ENCODE assay signal across 24 mouse cellular contexts in genomic region chr6:55240591-55241260, GRCm38 (mm10). TPM values are rescaled to one million over a fixed set of nuclear protein-coding genes. Genes with fewer than 3 reads are reported as not detected.
DNase-seq lines count a peak whose midpoint lies in the region; ATAC-seq and TF ChIP-seq lines count a peak whose summit lies in the region.
"Had no signal": no experiment of that assay in that cellular context is flagged by ENCODE, and none has a peak within 500 bp of the region (broad histone marks: within the 10 kb centered on the region; RNA-seq: fewer than 3 reads in every experiment).

No protein-coding gene starts in this region.

- no peaks in the 10 kb centered on the region for H3K27me3 ChIP-seq in heart, adult 2 months (ENCODE audit: control insufficient read depth, insufficient read depth, low read length)
- no peaks in the 10 kb centered on the region for H3K27me3 ChIP-seq in kidney, adult 2 months (replicated peaks; ENCODE audit: control insufficient read depth, insufficient read depth, low read length)
- no peaks in the 10 kb centered on the region for H3K27me3 ChIP-seq in kidney, embryonic 14.5 days (ENCODE audit: control insufficient read depth, insufficient read depth, low read length)
- H3K27me3 ChIP-seq in midbrain, embryonic 11.5 days (ENCODE audit: control insufficient read depth, insufficient read depth, low read length): no peaks in the 10 kb centered on the region
- no peaks in the 10 kb centered on the region for H3K27me3 ChIP-seq in midbrain, embryonic 13.5 days
- H3K27me3 ChIP-seq: hindbrain, embryonic 15.5 days; liver, embryonic 15.5 days; midbrain, embryonic 15.5 days had no signal

- TF ChIP-seq CTCF in heart, adult 2 months (IDR thresholded peaks at IDR 0.05): no peak
- TF ChIP-seq CTCF in kidney, adult 2 months (conservative IDR thresholded peaks at IDR 0.05; ENCODE audit: insufficient read depth, insufficient read length, low read depth, low read length): no peak

- no peak for TF ChIP-seq POLR2A in heart, adult 2 months (IDR thresholded peaks at IDR 0.05; ENCODE audit: insufficient read depth, low read depth, low read length)
- no peak for TF ChIP-seq POLR2A in kidney, adult 2 months (IDR thresholded peaks at IDR 0.05; ENCODE audit: low read depth, low read length)

- DNase-seq in heart, adult 2 months: no peak
- DNase-seq in heart, postnatal 14 days: no peak
- peak; percentile 17 for DNase-seq in kidney, adult 2 months
- peak; percentile 72 for DNase-seq in midbrain, embryonic 11.5 days (ENCODE audit: low spot score, missing footprints)
- DNase-seq in left cerebral cortex, postnatal 14 days (ENCODE audit: low spot score in 2 of 2): no peak
- DNase-seq: adrenal gland, postnatal 25 days; cerebellum, postnatal 14 days; kidney, adult 11 months; kidney, postnatal 10 days; layer of hippocampus, postnatal 36 days; lung, embryonic 14.5 days; spleen, adult 18-20 months; thymus, postnatal 14 days had no signal

- H3K9ac ChIP-seq in heart, adult 2 months (ENCODE audit: low read depth, low read length): no peak overlapping the region
- H3K9ac ChIP-seq in kidney, embryonic 14.5 days (ENCODE audit: low read depth, low read length): no peak overlapping the region
- H3K9ac ChIP-seq in midbrain, embryonic 11.5 days (ENCODE audit: low read length): no peak overlapping the region
- H3K9ac ChIP-seq in midbrain, embryonic 13.5 days (replicated peaks): no peak overlapping the region
- H3K9ac ChIP-seq: hindbrain, embryonic 15.5 days; liver, embryonic 15.5 days; lung, embryonic 14.5 days; midbrain, embryonic 15.5 days had no signal

- no peak overlapping the region for H3K4me2 ChIP-seq in kidney, embryonic 14.5 days (replicated peaks; ENCODE audit: low read depth, low read length)
- no peak overlapping the region for H3K4me2 ChIP-seq in midbrain, embryonic 11.5 days
- H3K4me2 ChIP-seq in midbrain, embryonic 13.5 days (replicated peaks): no peak overlapping the region
- H3K4me2 ChIP-seq: hindbrain, embryonic 15.5 days; liver, embryonic 15.5 days; lung, embryonic 14.5 days; midbrain, embryonic 15.5 days had no signal

- no peak for TF ChIP-seq EP300 in heart, adult 2 months (IDR thresholded peaks at IDR 0.05; ENCODE audit: insufficient read depth, low read depth, low read length)

- H3K27ac ChIP-seq in heart, adult 2 months: peak overlapping the region; percentile 77
- H3K27ac ChIP-seq in kidney, adult 2 months (ENCODE audit: insufficient read depth, low read depth, low read length): no peak overlapping the region; the same call in 1 of the 2 replicates
- no peak overlapping the region for H3K27ac ChIP-seq in kidney, embryonic 14.5 days (ENCODE audit: low read depth, low read length)
- H3K27ac ChIP-seq in midbrain, embryonic 11.5 days (ENCODE audit: low read depth, low read length): no peak overlapping the region
- no peak overlapping the region for H3K27ac ChIP-seq in midbrain, embryonic 13.5 days
- H3K27ac ChIP-seq: hindbrain, embryonic 10.5 days; hindbrain, embryonic 15.5 days; liver, embryonic 15.5 days; midbrain, embryonic 15.5 days had no signal

- no peak overlapping the region for H3K4me3 ChIP-seq in heart, adult 2 months
- no peak overlapping the region for H3K4me3 ChIP-seq in kidney, adult 2 months (ENCODE audit: insufficient read depth, low read depth, low read length)
- no peak overlapping the region for H3K4me3 ChIP-seq in kidney, embryonic 14.5 days (ENCODE audit: low read length)
- no peak overlapping the region for H3K4me3 ChIP-seq in midbrain, embryonic 11.5 days (ENCODE audit: low read depth, low read length)
- no peak overlapping the region for H3K4me3 ChIP-seq in midbrain, embryonic 13.5 days (replicated peaks)
- H3K4me3 ChIP-seq: erythroblast, embryonic 14.5 days; hindbrain, embryonic 10.5 days; hindbrain, embryonic 15.5 days; liver, embryonic 15.5 days; midbrain, embryonic 15.5 days had no signal

- no peaks in the 10 kb centered on the region; the same call in 1 of the 2 replicates for H3K36me3 ChIP-seq in heart, adult 2 months (ENCODE audit: control insufficient read depth, insufficient read depth, low read length)
- H3K36me3 ChIP-seq in kidney, adult 2 months (ENCODE audit: control insufficient read depth, insufficient read depth, low read length): no peaks in the 10 kb centered on the region
- peaks cover 2% of the 10 kb centered on the region; the same call in 1 of the 2 replicates for H3K36me3 ChIP-seq in kidney, embryonic 14.5 days (ENCODE audit: control insufficient read depth, insufficient read depth, low read length)
- H3K36me3 ChIP-seq in midbrain, embryonic 11.5 days (ENCODE audit: control insufficient read depth, insufficient read depth, low read length): no peaks in the 10 kb centered on the region
- peaks cover 8% of the 10 kb centered on the region; the same call in 1 of the 2 replicates for H3K36me3 ChIP-seq in midbrain, embryonic 13.5 days
- H3K36me3 ChIP-seq: hindbrain, embryonic 15.5 days; liver, embryonic 15.5 days; midbrain, embryonic 15.5 days had no signal

- H3K79me2 ChIP-seq in heart, adult 2 months (replicated peaks; ENCODE audit: control insufficient read depth, insufficient read depth, low read length): no peaks in the 10 kb centered on the region

- intact Hi-C loops in heart, adult 2 months (cut with DNase I): no loop called here
- intact Hi-C loops in heart, postnatal 14 days (cut with DNase I): no loop called here
- intact Hi-C loops in left cerebral cortex, postnatal 14 days (cut with DNase I): no loop called here

- 57% methylated on average over 9 of the region's 9 CpGs for WGBS in heart, adult 2 months
- 79% methylated on average over 9 of the region's 9 CpGs for WGBS in kidney, adult 2 months
- WGBS in kidney, embryonic 14.5 days: 88% methylated on average over 9 of the region's 9 CpGs
- WGBS in midbrain, embryonic 11.5 days: 90% methylated on average over 9 of the region's 9 CpGs
- WGBS in midbrain, embryonic 13.5 days: 92% methylated on average over 9 of the region's 9 CpGs

- H3K9me3 ChIP-seq in kidney, embryonic 14.5 days (ENCODE audit: control insufficient read depth, low read length): no peaks in the 10 kb centered on the region
- H3K9me3 ChIP-seq in midbrain, embryonic 11.5 days (ENCODE audit: control insufficient read depth, low read length): no peaks in the 10 kb centered on the region
- no peaks in the 10 kb centered on the region for H3K9me3 ChIP-seq in midbrain, embryonic 13.5 days
- H3K9me3 ChIP-seq: hindbrain, embryonic 10.5 days; hindbrain, embryonic 15.5 days; liver, embryonic 15.5 days; midbrain, embryonic 15.5 days had no signal

- ATAC-seq in kidney, embryonic 14.5 days (ENCODE audit: low FRiP score, low TSS enrichment): no peak
- no peak for ATAC-seq in midbrain, embryonic 11.5 days (ENCODE audit: low FRiP score)
- no peak for ATAC-seq in midbrain, embryonic 13.5 days
- ATAC-seq: CD4-positive, CD25-positive, alpha-beta regulatory T cell, adult 4 months; forebrain, embryonic 16.5 days; inflammation-experienced regulatory T-cells, adult 6 months; midbrain, embryonic 15.5 days had no signal

- peaks cover 20% of the 10 kb centered on the region for H3K4me1 ChIP-seq in heart, adult 2 months (ENCODE audit: control insufficient read depth, insufficient read depth, low read length)
- no peaks in the 10 kb centered on the region for H3K4me1 ChIP-seq in kidney, adult 2 months (ENCODE audit: control insufficient read depth, insufficient read depth, low read length)
- no peaks in the 10 kb centered on the region for H3K4me1 ChIP-seq in kidney, embryonic 14.5 days (ENCODE audit: control insufficient read depth, insufficient read depth, low read length)
- H3K4me1 ChIP-seq in midbrain, embryonic 11.5 days (ENCODE audit: control insufficient read depth, insufficient read depth, low read length): no peaks in the 10 kb centered on the region
- no peaks in the 10 kb centered on the region for H3K4me1 ChIP-seq in midbrain, embryonic 13.5 days (replicated peaks)
- H3K4me1 ChIP-seq: hindbrain, embryonic 15.5 days; midbrain, embryonic 15.5 days had no signal

RNA-seq across cellular contexts. Expression of gene Mindy4, which starts 37.5 kb away (rescaled TPM):
- 1 to 10 TPM; 5.0 to 5.2 TPM for total RNA-seq in heart, adult 2 months (2021)
- polyA plus RNA-seq in heart, adult 2 months (2012; rRNA removed): 4.3 and 7.4 TPM in 2 replicates
- 1 to 10 TPM; 3.7 to 4.9 TPM for total RNA-seq in heart, postnatal 14 days (2021)
- 14.3 and 14.6 TPM in 2 replicates for polyA plus RNA-seq in kidney, adult 2 months (2012; rRNA removed)
- polyA plus RNA-seq in kidney, embryonic 14.5 days (2014; fragmentation: Nextera tagmentation; extraction: Ambion mirVana): 10.5 and 17.7 TPM in 2 replicates
- 20.0 and 24.2 TPM in 2 replicates for polyA plus RNA-seq in midbrain, embryonic 11.5 days (2014; fragmentation: Nextera tagmentation; extraction: Ambion mirVana)
- polyA plus RNA-seq in midbrain, embryonic 13.5 days (2015; fragmentation: Nextera tagmentation; extraction: Ambion mirVana): 11.0 and 11.6 TPM in 2 replicates
- 10 to 100 TPM in 1 of 2 experiments, 1 to 10 TPM in 1; 9.6 to 10.7 TPM for total RNA-seq in left cerebral cortex, postnatal 14 days (2021)
- total RNA-seq: neutrophil, adult 5-6 weeks had no signal
- polyA plus RNA-seq: inflammation-experienced regulatory T-cells, adult 6 months had no signal

Comparison
In these comparisons a context has a peak if more than half of its experiments do, and no peak if none do; other contexts are left out.
1. DNase-seq: peak in kidney, adult 2 months (single experiment) and midbrain, embryonic 11.5 days (single experiment); none in heart, adult 2 months (0 of 2), heart, postnatal 14 days (0 of 2) and left cerebral cortex, postnatal 14 days (0 of 2).